Mouse (Mus musculus): ENCODE data around the gene Ubac2.

- TF ChIP-seq GATA1 (IDR thresholded peaks at IDR 0.05; ENCODE audit: low read length) (no peak), TAL1 (IDR thresholded peaks at IDR 0.05; ENCODE audit: low read length) (no peak)
These were observed 163.8 kb downstream of the Ubac2 start for GRCm38 (mm10) chr14:122042142-122042694.
